Mouse (Mus musculus) kidney, postnatal 0 days (tissue): Measurements from ENCODE around the gene Trnau1ap. TPM values are rescaled to one million over a fixed set of nuclear protein-coding genes. Genes with fewer than 3 reads are reported as not detected.

Experiments used
- ATAC-seq: fragments of 200-750 bp; cut with Nextera tagmentation; replicated peaks from 2 replicates; pipeline ENCODE4 v1.8.0; 2017; ENCODE audit warnings: low read depth, moderate number of reproducible peaks, moderate TSS enrichment, moderate library complexity; ENCODE audit not compliant: low FRiP score
- DNase-seq: peaks from one replicate; pipeline ENCODE4 v3.0.0-alpha.2; 2016; ENCODE audit warnings: low spot score
- H3K27ac ChIP-seq: fragments of 300-500 bp; sonication (generic); 2 replicates; pipeline ENCODE4 v1.5.1; 2014; ENCODE audit warnings: mild to moderate bottlenecking
- H3K27me3 ChIP-seq: fragments of 300-500 bp; sonication (generic); 2 replicates; pipeline ENCODE4 v1.6.1; 2014; ENCODE audit warnings: low read length, mixed read lengths; ENCODE audit not compliant: insufficient read depth
- H3K36me3 ChIP-seq: fragments of 300-500 bp; sonication (generic); 2 replicates; pipeline ENCODE4 v1.6.1; 2014; ENCODE audit warnings: low read length, mixed read lengths; ENCODE audit not compliant: insufficient read depth
- H3K4me1 ChIP-seq: fragments of 300-500 bp; sonication (generic); replicated peaks from 2 replicates; pipeline ENCODE4 v1.6.1; 2014; ENCODE audit warnings: antibody characterized with exemption, low read length, mixed read lengths; ENCODE audit not compliant: insufficient read depth
- H3K4me2 ChIP-seq: fragments of 300-500 bp; sonication (generic); 2 replicates; pipeline ENCODE4 v1.6.1; 2014; ENCODE audit warnings: mild to moderate bottlenecking, low read length, moderate library complexity, mixed read lengths
- H3K4me3 ChIP-seq: fragments of 300-500 bp; sonication (generic); replicated peaks from 2 replicates; pipeline ENCODE4 v1.5.1; 2014; ENCODE audit warnings: low read depth, low read length
- H3K9ac ChIP-seq: fragments of 300-500 bp; sonication (generic); 2 replicates; pipeline ENCODE4 v1.6.1; 2014; ENCODE audit warnings: low read depth, low read length
- H3K9me3 ChIP-seq: fragments of 300-500 bp; sonication (generic); replicated peaks from 2 replicates; pipeline ENCODE4 v1.6.1; 2016; ENCODE audit warnings: low read length, inconsistent platforms, mixed read lengths
- CTCF ChIP-seq: IDR thresholded peaks from 2 replicates; pipeline ENCODE4 v1.5.1; 2016; ENCODE audit warnings: antibody characterized with exemption, low read depth, mild to moderate bottlenecking, moderate library complexity
- WGBS: fragments of 180-500 bp; shearing (Covaris S2); extraction: QIAGEN DNeasy Blood & Tissue Kit; methylation state at CpG from one replicate; pipeline ENCODE4 v1.1.7; 2014; 5-methylcytosine and 5-hydroxymethylcytosine counted together
- polyA plus RNA-seq: library from polyadenylated mRNA; unstranded; fragments of >200 nt; fragmentation: Nextera tagmentation; extraction: Ambion mirVana; gene quantifications from 2 replicates; pipeline ENCODE4 v1.2.1, GENCODE M21; 2015

Gene Trnau1ap
- polyA plus RNA-seq, 1 experiment from 2014 or later: 72.8 TPM

DNA sequence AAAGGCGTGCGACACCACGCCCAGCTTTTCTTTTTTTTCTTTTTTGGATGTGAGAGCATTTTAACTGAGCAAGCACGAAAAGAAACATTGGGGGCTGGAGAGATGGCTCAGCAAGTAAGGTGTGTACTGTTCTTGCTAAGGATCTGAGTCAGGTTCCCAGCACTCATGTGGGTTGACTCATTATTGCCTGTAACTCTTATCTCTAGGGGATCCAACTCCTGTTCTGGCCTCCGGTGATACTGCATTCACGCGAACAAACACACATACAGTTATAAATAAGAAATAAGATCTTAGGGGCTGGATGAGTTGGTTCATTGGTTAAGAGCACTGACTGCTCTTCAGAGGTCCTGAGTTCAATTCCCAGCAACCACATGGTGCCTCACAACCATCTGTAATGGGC lies 66.0 kb downstream of the Trnau1ap start:
- Histone ChIP-seq H3K9me3 (no peaks in the 10 kb centered on the region), H3K4me3 (no peak overlapping the region), H3K27me3 (no peaks in the 10 kb centered on the region), H3K4me2 (no peak overlapping the region), H3K27ac (no peak overlapping the region), H3K36me3 (no peaks in the 10 kb centered on the region), H3K9ac (no peak overlapping the region), H3K4me1 (peaks cover 5% of the 10 kb centered on the region; the same call in 1 of the 2 replicates)
- 91% methylated on average over 7 of the region's 7 CpGs for WGBS
- ATAC-seq (no peak), DNase-seq (no peak)
- TF ChIP-seq CTCF: no peak

DNA sequence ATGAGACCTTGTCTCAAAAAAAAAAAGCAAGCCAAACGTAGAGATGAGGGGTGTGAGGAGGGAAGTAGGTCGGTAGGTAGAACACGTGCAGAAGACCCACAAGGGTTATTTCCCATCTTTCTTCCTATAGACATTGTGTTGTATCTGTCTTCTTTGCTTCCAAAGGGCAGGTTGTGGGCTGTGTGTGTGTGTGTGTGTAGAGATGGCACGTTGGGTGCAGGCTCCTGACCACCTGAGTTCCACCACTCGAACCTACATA lies 67.1 kb downstream of the Trnau1ap start:
- TF ChIP-seq CTCF: no peak

More for the DNA sequence above, 67.1 kb downstream of the Trnau1ap start:
- Histone ChIP-seq H3K27ac (no peak overlapping the region), H3K9ac (no peak overlapping the region), H3K4me2 (no peak overlapping the region), H3K9me3 (no peaks in the 10 kb centered on the region), H3K4me3 (no peak overlapping the region), H3K36me3 (no peaks in the 10 kb centered on the region), H3K27me3 (no peaks in the 10 kb centered on the region), H3K4me1 (peaks cover 5% of the 10 kb centered on the region; the same call in 1 of the 2 replicates)
- DNase-seq: no peak
- no peak for ATAC-seq
- WGBS: 78% methylated on average over 5 of the region's 5 CpGs

Other genes with a start within 250 kb of the Trnau1ap start
- 0.03 and 0.05 TPM in 2 replicates for gene Oprd1, start 185.1 kb downstream of the Trnau1ap start, polyA plus RNA-seq
- gene Ythdf2, start 117.2 kb downstream of the Trnau1ap start, polyA plus RNA-seq: 87.7 and 89.4 TPM in 2 replicates
- gene Gmeb1, start 67.9 kb downstream of the Trnau1ap start, polyA plus RNA-seq: 21.9 and 24.3 TPM in 2 replicates
- 38.1 and 39.0 TPM in 2 replicates for gene Taf12, start 55.2 kb downstream of the Trnau1ap start, polyA plus RNA-seq
- gene Rab42, start 26.2 kb downstream of the Trnau1ap start, polyA plus RNA-seq: 2.4 and 3.0 TPM in 2 replicates
- gene Rcc1, start 24.1 kb upstream of the Trnau1ap start, polyA plus RNA-seq: 40.0 and 45.9 TPM in 2 replicates
- 24.3 and 25.2 TPM in 2 replicates for gene Phactr4, start 93.0 kb upstream of the Trnau1ap start, polyA plus RNA-seq
- 20.9 and 22.1 TPM in 2 replicates for gene Med18, start 134.4 kb upstream of the Trnau1ap start, polyA plus RNA-seq
- 18.1 and 20.1 TPM in 2 replicates for gene Sesn2, start 181.0 kb upstream of the Trnau1ap start, polyA plus RNA-seq
- 1,652 and 1,801 TPM in 2 replicates for gene Atpif1, start 204.1 kb upstream of the Trnau1ap start, polyA plus RNA-seq
- 162 and 170 TPM in 2 replicates for gene Dnajc8, start 206.0 kb upstream of the Trnau1ap start, polyA plus RNA-seq
- gene Ptafr, start 234.5 kb upstream of the Trnau1ap start, polyA plus RNA-seq: 0.64 and 0.75 TPM in 2 replicates